Mouse (Mus musculus): ENCODE data around the gene Sfn.

GRCm38 (mm10) chr4:133632483-133633327 is 30.7 kb upstream of the Sfn start:
- no peak for TF ChIP-seq CTCF (IDR thresholded peaks at IDR 0.05; ENCODE audit: borderline replicate concordance, extremely low read depth, insufficient read depth, insufficient read length)
- no peak for TF ChIP-seq POLR2A (IDR thresholded peaks at IDR 0.05; ENCODE audit: borderline replicate concordance, extremely low read depth, insufficient read depth, insufficient read length, poor library complexity, severe bottlenecking)
